Mouse (Mus musculus) ES-E14 (cell line): ENCODE results near the gene Eci3.

ENCODE experiments used
- CHD2 ChIP-seq: IDR thresholded peaks from 2 replicates; pipeline ENCODE4 v1.6.1; 2014; ENCODE audit warnings: mild to moderate bottlenecking, low read depth, low read length, inconsistent platforms
- HCFC1 ChIP-seq: IDR thresholded peaks from 2 replicates; pipeline ENCODE4 v1.6.1; 2012; ENCODE audit warnings: low read length, inconsistent platforms, borderline replicate concordance; ENCODE audit not compliant: insufficient read depth
- MAFK ChIP-seq: IDR thresholded peaks from 2 replicates; pipeline ENCODE4 v1.6.1; 2014; ENCODE audit warnings: mild to moderate bottlenecking, low read depth, low read length, inconsistent platforms; ENCODE audit not compliant: insufficient read depth
- ZNF384 ChIP-seq: IDR thresholded peaks from 2 replicates; pipeline ENCODE4 v1.6.1; 2012; ENCODE audit warnings: low read depth, low read length, inconsistent platforms

- TF ChIP-seq CHD2 (no peak), MAFK (no peak), HCFC1 (no peak), ZNF384 (no peak)
These were observed 2.4 kb downstream of the Eci3 start for GRCm38 (mm10) chr13:34960996-34961770.
